Mouse (Mus musculus): Measurements from ENCODE around the gene Cdh22.

DNA sequence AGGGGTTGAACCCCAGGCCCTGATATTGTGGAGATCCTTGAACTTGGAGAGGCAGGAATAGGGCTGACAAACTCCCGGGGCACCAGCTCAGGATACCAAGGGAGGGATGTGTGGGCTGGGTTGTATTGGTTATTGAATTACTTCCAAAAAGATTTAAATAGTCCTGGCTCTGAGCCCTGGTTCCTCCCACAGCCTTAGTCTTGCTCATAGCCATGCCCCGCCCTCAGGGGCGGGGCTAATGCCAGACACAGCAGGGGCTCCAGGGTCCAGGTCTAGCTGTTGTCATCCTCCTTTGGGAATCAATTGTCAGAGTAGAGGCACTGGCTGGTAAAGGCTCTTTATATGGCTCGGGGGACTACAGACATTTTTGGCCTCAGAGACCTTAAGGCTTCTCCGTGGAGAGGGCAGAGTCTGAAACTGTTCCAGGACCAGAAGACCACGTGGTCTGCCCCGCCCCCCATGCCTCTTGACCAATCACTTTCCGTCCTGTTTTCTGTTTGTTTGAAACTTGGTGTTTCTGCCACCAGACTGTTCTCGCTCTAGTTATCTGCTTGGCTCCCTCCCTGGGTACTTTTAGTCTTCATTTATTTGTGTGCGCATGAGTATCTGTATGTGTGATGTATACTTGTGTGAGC, 113.3 kb downstream of the Cdh22 start:
- no peak for TF ChIP-seq CTCF (IDR thresholded peaks at IDR 0.05; ENCODE audit: borderline replicate concordance, extremely low read depth, insufficient read depth, insufficient read length)
- no peak for TF ChIP-seq POLR2A (IDR thresholded peaks at IDR 0.05; ENCODE audit: borderline replicate concordance, extremely low read depth, insufficient read depth, insufficient read length, poor library complexity, severe bottlenecking)

Data from brain, embryonic 14.5 days (tissue).